Mouse (Mus musculus): ENCODE measurements around the gene Dnajc16. TPM values are rescaled to one million over a fixed set of nuclear protein-coding genes. Genes with fewer than 3 reads are reported as not detected.

Dnajc16 gene
- polyA plus RNA-seq, 1 experiment from 2014 or later: 3.7 TPM

DNA sequence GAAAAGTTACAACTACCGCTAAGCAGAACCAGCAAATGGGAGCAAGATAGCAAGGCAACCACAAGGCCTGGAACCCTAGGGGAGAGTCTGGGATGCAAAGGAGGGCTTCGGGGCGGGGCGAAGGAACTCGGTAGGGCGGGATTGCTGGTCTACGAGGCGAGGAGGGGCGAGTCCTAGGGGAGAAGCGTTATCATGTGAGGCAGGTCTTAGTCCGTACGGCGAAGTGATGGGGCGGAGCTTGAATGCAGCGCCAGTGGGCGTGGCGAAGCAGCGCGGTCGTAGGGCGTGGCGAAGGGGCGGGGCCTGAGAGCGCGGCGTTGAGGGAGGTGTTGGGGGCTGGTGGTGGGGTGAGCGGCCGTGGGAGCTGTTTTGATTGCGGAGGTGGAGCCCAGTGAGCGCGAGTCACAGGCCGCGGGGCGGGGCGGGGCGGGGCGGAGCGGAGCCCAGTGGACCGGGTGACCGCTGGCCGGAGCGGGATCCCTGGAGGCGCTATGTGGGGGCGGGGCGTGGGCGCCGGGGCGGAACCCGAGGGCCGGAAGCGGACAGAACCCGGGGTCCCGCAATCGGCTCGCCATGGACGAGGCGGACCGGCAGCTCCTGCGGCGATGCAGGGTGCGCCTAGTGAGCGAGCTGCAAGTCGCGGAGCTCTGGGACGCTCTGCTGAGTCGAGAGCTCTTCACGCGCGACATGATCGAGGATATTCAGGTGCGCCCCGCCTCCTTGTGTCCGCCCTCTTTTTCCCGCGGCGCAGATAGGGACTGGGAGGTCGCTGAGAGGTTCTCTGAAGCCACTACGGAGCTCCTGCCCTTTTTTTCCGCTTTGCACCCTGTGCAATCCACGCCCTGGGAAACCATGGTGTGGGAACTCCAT lies 2.8 kb upstream of the Dnajc16 start, which contains the start of gene Casp9:
Casp9 (plus strand) TSS at position 331 of the 870 bp plus-strand sequence.
- 2% methylated on average over 61 of the region's 80 CpGs for WGBS
- Histone ChIP-seq H3K4me2 (replicated peaks; ENCODE audit: low read depth, low read length) (peak within 1 kb of the TSS; percentile 58), H3K9ac (replicated peaks; ENCODE audit: low read depth) (peak within 1 kb of the TSS; percentile 43), H3K9me3 (ENCODE audit: low read length) (no peaks in the 10 kb centered on the region), H3K4me3 (ENCODE audit: low read depth, low read length) (peak within 1 kb of the TSS; percentile 58), H3K4me1 (ENCODE audit: insufficient read depth, low read depth, low read length) (peaks cover 3% of the 10 kb centered on the region; the same call in 1 of the 2 replicates), H3K36me3 (ENCODE audit: insufficient read depth, low read length) (peaks cover 5% of the 10 kb centered on the region; the same call in 1 of the 2 replicates), H3K27ac (ENCODE audit: low read length) (peak within 1 kb of the TSS; percentile 89), H3K27me3 (replicated peaks; ENCODE audit: insufficient read depth, low read length) (no peaks in the 10 kb centered on the region)
- DNase-seq (ENCODE audit: low spot score) (peak; percentile 98), ATAC-seq (peak; percentile 85)
- TF ChIP-seq CTCF (IDR thresholded peaks at IDR 0.05): peak; percentile 2; the same call in 1 of the 2 replicates
- no peak for TF ChIP-seq EP300 (IDR thresholded peaks at IDR 0.05)

DNA sequence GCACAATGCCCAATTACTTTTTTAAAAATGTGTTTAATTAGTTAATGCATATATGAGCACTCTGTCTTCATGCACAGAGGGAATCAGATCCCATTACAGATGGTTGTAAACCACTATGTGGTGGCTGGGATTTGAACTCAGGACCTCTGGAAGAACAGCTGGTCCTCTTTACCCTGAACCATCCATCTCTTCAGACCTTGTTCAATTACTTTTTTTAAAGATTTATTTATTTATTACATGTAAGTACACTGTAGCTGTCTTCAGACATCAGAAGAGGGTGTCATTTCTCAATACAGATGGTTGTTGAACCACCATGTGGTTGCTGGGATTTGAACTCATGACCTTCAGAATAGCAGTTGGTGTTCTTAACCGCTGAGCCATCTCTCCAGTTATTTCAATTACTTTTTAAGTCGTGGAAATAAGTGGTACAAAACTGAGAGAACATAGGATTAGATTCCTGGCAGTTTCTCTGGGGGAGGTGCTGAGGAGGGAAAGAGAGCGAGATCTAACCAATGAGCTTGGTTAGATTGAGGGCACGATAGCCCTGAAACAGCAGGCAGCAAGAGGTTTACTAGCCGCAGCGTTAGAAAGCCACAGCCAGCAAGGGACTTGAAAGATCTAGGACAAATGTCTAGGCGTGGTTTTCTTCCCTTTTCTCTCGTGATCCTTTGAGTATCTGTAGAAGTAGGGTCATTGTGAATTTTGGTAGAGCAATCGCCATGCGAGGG lies 2.0 kb upstream of the Dnajc16 start:
- peak overlapping the region; percentile 20; the same call in 1 of the 2 replicates for H3K9ac ChIP-seq (replicated peaks; ENCODE audit: low read depth)
- H3K4me3 ChIP-seq (ENCODE audit: low read depth, low read length): peak overlapping the region; percentile 58
- peak overlapping the region; percentile 89 for H3K27ac ChIP-seq (ENCODE audit: low read length)
- DNase-seq (ENCODE audit: low spot score): no peak
- peak overlapping the region; percentile 58 for H3K4me2 ChIP-seq (replicated peaks; ENCODE audit: low read depth, low read length)
- no peaks in the 10 kb centered on the region for H3K27me3 ChIP-seq (replicated peaks; ENCODE audit: insufficient read depth, low read length)
- 12% methylated on average over 10 of the region's 10 CpGs for WGBS
- peaks cover 3% of the 10 kb centered on the region; the same call in 1 of the 2 replicates for H3K4me1 ChIP-seq (ENCODE audit: insufficient read depth, low read depth, low read length)
- no peak for TF ChIP-seq EP300 (IDR thresholded peaks at IDR 0.05)
- TF ChIP-seq CTCF (IDR thresholded peaks at IDR 0.05): no peak
- peaks cover 5% of the 10 kb centered on the region; the same call in 1 of the 2 replicates for H3K36me3 ChIP-seq (ENCODE audit: insufficient read depth, low read length)
- no peak for ATAC-seq
- no peaks in the 10 kb centered on the region for H3K9me3 ChIP-seq (ENCODE audit: low read length)

DNA sequence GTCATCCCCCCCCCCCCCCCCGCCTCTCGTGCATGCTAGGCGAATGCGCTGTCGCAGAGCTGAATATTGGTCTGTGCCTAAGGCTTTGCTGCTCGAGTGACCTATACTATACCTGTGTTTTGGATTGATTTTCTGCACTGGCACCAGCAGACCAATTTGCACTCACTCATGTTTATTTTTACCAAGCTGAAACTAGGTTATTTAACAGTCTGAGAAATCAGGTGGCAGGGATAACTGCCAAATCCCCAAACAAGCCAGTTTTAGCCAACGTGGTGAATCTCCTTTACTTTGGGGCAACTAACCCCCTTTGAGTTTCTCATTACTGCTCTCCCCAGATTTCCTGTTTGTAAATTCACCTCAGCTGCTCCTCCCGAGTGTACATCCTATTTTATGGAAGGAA lies 1.2 kb upstream of the Dnajc16 start:
- Histone ChIP-seq H3K4me2 (replicated peaks; ENCODE audit: low read depth, low read length) (no peak overlapping the region), H3K27me3 (replicated peaks; ENCODE audit: insufficient read depth, low read length) (no peaks in the 10 kb centered on the region), H3K4me3 (ENCODE audit: low read depth, low read length) (no peak overlapping the region), H3K27ac (ENCODE audit: low read length) (no peak overlapping the region), H3K4me1 (ENCODE audit: insufficient read depth, low read depth, low read length) (peaks cover 4% of the 10 kb centered on the region), H3K9ac (replicated peaks; ENCODE audit: low read depth) (no peak overlapping the region), H3K36me3 (ENCODE audit: insufficient read depth, low read length) (peaks cover 5% of the 10 kb centered on the region; the same call in 1 of the 2 replicates), H3K9me3 (ENCODE audit: low read length) (no peaks in the 10 kb centered on the region)
- TF ChIP-seq EP300 (IDR thresholded peaks at IDR 0.05) (no peak), CTCF (IDR thresholded peaks at IDR 0.05) (no peak)
- ATAC-seq (no peak), DNase-seq (ENCODE audit: low spot score) (no peak)
- WGBS: 75% methylated on average over 8 of the region's 8 CpGs

DNA sequence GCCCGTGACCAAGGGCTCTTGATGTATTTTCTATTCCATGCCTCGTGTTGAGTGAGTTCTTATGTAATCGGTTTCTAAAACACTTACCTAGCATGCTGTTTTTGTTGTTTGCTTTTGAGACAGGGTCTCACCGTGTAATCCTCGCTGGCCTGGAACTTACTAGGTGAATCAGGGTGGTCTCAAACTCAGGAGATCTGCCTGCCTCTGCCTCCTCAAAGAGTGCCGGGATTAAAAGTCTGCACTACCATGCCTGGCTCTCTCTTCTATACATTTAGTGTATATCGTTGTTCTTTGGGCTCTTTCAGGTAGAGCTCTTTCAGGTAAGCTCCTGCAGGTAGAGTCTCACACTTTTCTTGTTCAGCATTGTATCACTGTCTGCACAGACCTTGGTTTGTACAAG lies 755 bp upstream of the Dnajc16 start:
- WGBS: 88% methylated on average over 7 of the region's 7 CpGs
- Histone ChIP-seq H3K27ac (ENCODE audit: low read length) (no peak overlapping the region), H3K9me3 (ENCODE audit: low read length) (no peaks in the 10 kb centered on the region), H3K27me3 (replicated peaks; ENCODE audit: insufficient read depth, low read length) (no peaks in the 10 kb centered on the region), H3K4me3 (ENCODE audit: low read depth, low read length) (no peak overlapping the region), H3K4me2 (replicated peaks; ENCODE audit: low read depth, low read length) (no peak overlapping the region), H3K9ac (replicated peaks; ENCODE audit: low read depth) (no peak overlapping the region), H3K36me3 (ENCODE audit: insufficient read depth, low read length) (peaks cover 2% of the 10 kb centered on the region; the same call in 1 of the 2 replicates), H3K4me1 (ENCODE audit: insufficient read depth, low read depth, low read length) (peaks cover 6% of the 10 kb centered on the region)
- ATAC-seq (no peak), DNase-seq (ENCODE audit: low spot score) (no peak)
- TF ChIP-seq EP300 (IDR thresholded peaks at IDR 0.05) (no peak), CTCF (IDR thresholded peaks at IDR 0.05) (no peak)

DNA sequence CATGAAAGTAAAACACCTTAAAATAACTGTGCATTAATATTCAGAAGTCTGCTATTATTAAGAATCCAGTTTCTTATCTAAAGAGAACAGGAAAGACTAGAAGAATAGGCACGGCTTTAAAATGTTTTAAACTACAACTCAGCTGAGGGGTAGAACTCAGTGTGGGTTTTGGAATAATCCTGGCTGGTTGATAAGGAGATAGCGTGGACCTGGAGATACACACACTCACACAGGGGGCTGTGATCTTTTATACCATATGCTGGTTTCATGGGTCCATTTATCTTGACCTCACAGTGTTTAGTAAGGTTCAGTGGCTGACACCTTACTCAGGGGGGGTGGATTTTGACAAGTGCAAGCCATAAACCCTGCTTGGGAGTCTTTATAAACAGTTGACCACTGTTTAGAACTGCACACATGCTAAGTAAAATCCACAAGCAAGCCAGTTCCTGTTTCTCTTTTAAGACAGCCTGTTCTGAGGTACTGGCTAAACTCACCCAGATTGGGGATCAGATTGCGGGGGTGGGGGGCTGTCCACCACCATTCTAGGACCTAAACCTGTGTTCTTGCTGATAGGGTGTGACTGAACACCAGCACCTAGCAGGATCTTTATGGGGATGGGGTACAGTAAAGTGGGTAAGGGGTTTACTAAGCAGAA lies 1.0 kb downstream of the Dnajc16 start:
- peak overlapping the region; percentile 84 for H3K4me3 ChIP-seq (ENCODE audit: low read depth, low read length)
- ATAC-seq (no peak), DNase-seq (ENCODE audit: low spot score) (no peak)
- H3K36me3 ChIP-seq (ENCODE audit: insufficient read depth, low read length): peaks cover 6% of the 10 kb centered on the region; the same call in 1 of the 2 replicates
- TF ChIP-seq CTCF (IDR thresholded peaks at IDR 0.05) (no peak), EP300 (IDR thresholded peaks at IDR 0.05) (no peak)
- peak overlapping the region; percentile 84 for H3K4me2 ChIP-seq (replicated peaks; ENCODE audit: low read depth, low read length)
- WGBS: 32% methylated on average over 3 of the region's 3 CpGs
- H3K9ac ChIP-seq (replicated peaks; ENCODE audit: low read depth): peak overlapping the region; percentile 82
- peak overlapping the region; percentile 84 for H3K27ac ChIP-seq (ENCODE audit: low read length)
- no peaks in the 10 kb centered on the region for H3K9me3 ChIP-seq (ENCODE audit: low read length)
- H3K27me3 ChIP-seq (replicated peaks; ENCODE audit: insufficient read depth, low read length): no peaks in the 10 kb centered on the region
- H3K4me1 ChIP-seq (ENCODE audit: insufficient read depth, low read depth, low read length): peaks cover 6% of the 10 kb centered on the region
